In genomic region chr3:120192439-120193326, GRCm38 (mm10) we compare ENCODE assay signal across 8 mouse cellular contexts.
DNase-seq lines count a peak whose midpoint lies in the region; ATAC-seq lines count a peak whose summit lies in the region.

No protein-coding gene starts in this region.

- H3K27me3 ChIP-seq in liver, embryonic 12.5 days (replicated peaks) = no peaks in the 10 kb centered on the region
- H3K27me3 ChIP-seq in heart, embryonic 16.5 days (ENCODE audit: control insufficient read depth, insufficient read depth, low read length) = no peaks in the 10 kb centered on the region
- no peaks in the 10 kb centered on the region for H3K27me3 ChIP-seq in limb, embryonic 15.5 days

- WGBS in liver, embryonic 12.5 days (ENCODE audit: insufficient replicate concordance) = 41% methylated on average over 15 of the region's 15 CpGs
- 34% methylated on average over 15 of the region's 15 CpGs for WGBS in heart, embryonic 16.5 days
- 42% methylated on average over 15 of the region's 15 CpGs for WGBS in limb, embryonic 15.5 days

- H3K4me1 ChIP-seq in liver, embryonic 12.5 days = no peaks in the 10 kb centered on the region
- H3K4me1 ChIP-seq in heart, embryonic 16.5 days (ENCODE audit: control insufficient read depth, insufficient read depth, low read length) = no peaks in the 10 kb centered on the region
- H3K4me1 ChIP-seq in limb, embryonic 15.5 days = no peaks in the 10 kb centered on the region

- peak; percentile 29 for DNase-seq in liver
- DNase-seq in embryo, embryonic 10.5 days (ENCODE audit: low spot score) = peak; percentile 86
- DNase-seq in kidney, postnatal 25 days = peak; percentile 38 to 75
- peak; percentile 6 for DNase-seq in ovary, adult 18-20 months (ENCODE audit: low spot score)
- no peak for DNase-seq in spleen, postnatal 14 days (ENCODE audit: low spot score in 2 of 2)

- H3K36me3 ChIP-seq in liver, embryonic 12.5 days = no peaks in the 10 kb centered on the region
- no peaks in the 10 kb centered on the region for H3K36me3 ChIP-seq in heart, embryonic 16.5 days (ENCODE audit: control insufficient read depth, insufficient read depth)
- H3K36me3 ChIP-seq in limb, embryonic 15.5 days = no peaks in the 10 kb centered on the region

- ATAC-seq in liver, embryonic 12.5 days = no peak
- ATAC-seq in heart, embryonic 16.5 days (replicated peaks; ENCODE audit: extremely low read depth, insufficient read depth, low FRiP score) = no peak
- no peak for ATAC-seq in limb, embryonic 15.5 days (ENCODE audit: insufficient number of reproducible peaks, low FRiP score, low TSS enrichment, low read depth)

- H3K9me3 ChIP-seq in liver, embryonic 12.5 days (replicated peaks) = no peaks in the 10 kb centered on the region
- H3K9me3 ChIP-seq in heart, embryonic 16.5 days (replicated peaks; ENCODE audit: control insufficient read depth, low read length) = no peaks in the 10 kb centered on the region
- H3K9me3 ChIP-seq in limb, embryonic 15.5 days = no peaks in the 10 kb centered on the region

- no peak overlapping the region for H3K4me2 ChIP-seq in liver, embryonic 12.5 days
- peak overlapping the region; percentile 39 for H3K4me2 ChIP-seq in heart, embryonic 16.5 days (ENCODE audit: low read depth, low read length)
- H3K4me2 ChIP-seq in limb, embryonic 15.5 days = 0 out of 2 replicates have a peak overlapping the region, but pooled peaks have one; percentile 15

- no peak overlapping the region for H3K4me3 ChIP-seq in liver, embryonic 12.5 days
- no peak overlapping the region for H3K4me3 ChIP-seq in heart, embryonic 16.5 days (ENCODE audit: low read length)
- no peak overlapping the region for H3K4me3 ChIP-seq in limb, embryonic 15.5 days

- no peak overlapping the region for H3K27ac ChIP-seq in liver, embryonic 12.5 days
- no peak overlapping the region for H3K27ac ChIP-seq in heart, embryonic 16.5 days (ENCODE audit: low read length)
- no peak overlapping the region for H3K27ac ChIP-seq in limb, embryonic 15.5 days

- no peak overlapping the region for H3K9ac ChIP-seq in liver, embryonic 12.5 days
- H3K9ac ChIP-seq in heart, embryonic 16.5 days (ENCODE audit: low read length) = no peak overlapping the region
- H3K9ac ChIP-seq in limb, embryonic 15.5 days = no peak overlapping the region

Comparison
In these comparisons a context has a peak if more than half of its experiments do, and no peak if none do; other contexts are left out.
1. DNase-seq: peak in liver (single experiment), embryo, embryonic 10.5 days (single experiment), kidney, postnatal 25 days (2 of 2) and ovary, adult 18-20 months (single experiment); none in spleen, postnatal 14 days (0 of 2).